Mouse (Mus musculus) adrenal gland, postnatal 14 days (tissue): Measurements from ENCODE around the gene Bcor. TPM values are rescaled to one million over a fixed set of nuclear protein-coding genes. Genes with fewer than 3 reads are reported as not detected.

Experiments
- DNase-seq: peaks from one replicate; pipeline ENCODE4 v3.0.0; 2021; ENCODE audit warnings: mixed read lengths
- total RNA-seq: library from RNA; stranded (reverse); gene quantifications from 2 replicates; pipeline ENCODE4 v1.2.3, GENCODE M21; 2021

The Bcor gene
- total RNA-seq, 1 experiment from 2014 or later: 18.6 TPM

DNA sequence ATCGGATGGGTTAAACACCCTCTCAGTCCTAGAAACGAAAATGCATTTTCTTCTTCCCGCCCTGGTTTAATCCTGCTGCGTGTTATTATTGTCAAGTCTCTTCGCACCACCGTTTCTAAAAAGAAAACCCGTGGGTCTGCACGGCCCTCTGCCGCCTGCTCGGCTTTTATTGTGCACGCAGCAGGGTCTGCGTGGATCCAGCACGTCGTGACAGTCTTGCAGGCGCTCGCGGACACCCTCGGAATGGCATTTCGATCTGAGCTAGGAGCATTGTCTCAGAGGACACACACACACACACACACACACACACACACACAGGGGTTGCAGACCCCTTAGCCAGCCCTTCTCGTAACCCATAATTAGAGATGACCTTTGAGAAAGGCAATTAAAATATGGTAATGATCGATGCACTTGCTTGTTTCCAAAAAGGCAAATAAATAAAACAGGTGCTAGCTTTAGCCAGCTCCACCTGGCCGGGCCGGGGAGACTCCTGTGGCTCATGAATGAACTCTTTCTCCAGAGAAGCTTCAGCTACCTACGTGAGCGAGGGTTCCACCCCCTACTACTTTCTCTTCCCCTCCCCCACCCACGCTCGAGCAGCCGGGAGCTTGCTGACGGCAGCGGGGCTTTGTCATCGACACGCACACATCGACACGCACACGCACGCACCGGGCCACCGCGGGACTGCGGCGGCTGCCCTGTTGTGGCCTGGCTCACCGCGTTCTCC is 8.7 kb downstream of the Bcor start:
- peak; percentile 69 for DNase-seq

DNA sequence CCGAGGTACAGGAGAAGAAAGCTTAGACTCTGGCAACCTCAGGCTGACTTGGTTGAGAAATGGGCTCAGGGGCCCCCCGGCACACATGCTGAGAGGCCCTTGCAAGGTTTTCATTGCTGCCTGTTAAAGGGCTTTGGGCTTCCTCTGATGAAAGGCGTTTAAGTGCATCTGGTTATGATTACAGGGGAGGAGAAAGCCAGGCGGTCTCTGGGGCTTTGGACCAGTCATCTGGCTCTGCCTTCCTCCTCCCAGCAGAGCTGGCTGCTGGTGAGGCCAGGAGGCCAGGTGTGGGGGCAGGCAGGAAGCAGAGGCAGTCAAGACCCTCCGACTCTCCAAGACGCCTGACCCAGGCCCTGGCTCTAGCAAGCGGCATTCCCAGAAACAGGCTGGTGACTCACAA is 9.7 kb downstream of the Bcor start:
- DNase-seq: peak; percentile 10

DNA sequence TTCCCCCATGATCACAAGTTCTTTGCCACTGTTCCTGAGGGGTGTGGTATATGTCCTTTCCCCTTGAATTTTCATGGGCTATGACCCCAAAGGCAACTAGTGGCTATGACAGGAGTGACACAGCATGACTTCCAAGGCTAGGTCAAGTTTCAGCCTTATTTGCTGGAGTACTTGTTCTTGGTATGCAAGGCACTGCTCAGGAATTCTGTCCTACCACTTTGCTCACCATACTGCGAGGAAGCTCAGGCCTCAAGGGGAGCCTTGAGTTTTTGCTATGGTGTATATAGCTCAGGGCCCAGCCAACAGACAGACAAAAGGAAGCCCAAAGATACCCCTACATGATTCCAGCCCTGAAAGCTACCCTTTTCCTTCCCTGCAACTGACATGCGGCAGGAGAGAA is 13.9 kb downstream of the Bcor start:
- no peak for DNase-seq

DNA sequence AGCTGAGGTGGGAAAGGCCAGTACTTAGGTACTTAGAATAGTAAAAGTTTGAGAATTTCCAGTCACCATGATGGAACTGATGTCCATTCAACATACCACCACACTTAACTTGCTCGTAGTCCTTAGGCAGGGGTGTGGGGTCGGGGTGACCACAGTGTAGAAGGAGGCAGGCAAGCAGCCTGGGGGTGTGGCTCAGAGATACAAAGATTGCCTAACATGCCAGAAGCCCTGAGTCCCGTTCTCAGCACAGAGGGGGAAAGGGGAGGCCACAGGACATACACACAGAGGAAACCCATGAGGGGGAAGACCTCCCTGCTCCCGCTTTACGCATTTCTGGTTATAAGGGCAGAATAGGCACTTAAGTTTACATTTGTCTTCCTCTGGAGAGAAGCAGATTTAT is 17.3 kb downstream of the Bcor start:
- DNase-seq: no peak

DNA sequence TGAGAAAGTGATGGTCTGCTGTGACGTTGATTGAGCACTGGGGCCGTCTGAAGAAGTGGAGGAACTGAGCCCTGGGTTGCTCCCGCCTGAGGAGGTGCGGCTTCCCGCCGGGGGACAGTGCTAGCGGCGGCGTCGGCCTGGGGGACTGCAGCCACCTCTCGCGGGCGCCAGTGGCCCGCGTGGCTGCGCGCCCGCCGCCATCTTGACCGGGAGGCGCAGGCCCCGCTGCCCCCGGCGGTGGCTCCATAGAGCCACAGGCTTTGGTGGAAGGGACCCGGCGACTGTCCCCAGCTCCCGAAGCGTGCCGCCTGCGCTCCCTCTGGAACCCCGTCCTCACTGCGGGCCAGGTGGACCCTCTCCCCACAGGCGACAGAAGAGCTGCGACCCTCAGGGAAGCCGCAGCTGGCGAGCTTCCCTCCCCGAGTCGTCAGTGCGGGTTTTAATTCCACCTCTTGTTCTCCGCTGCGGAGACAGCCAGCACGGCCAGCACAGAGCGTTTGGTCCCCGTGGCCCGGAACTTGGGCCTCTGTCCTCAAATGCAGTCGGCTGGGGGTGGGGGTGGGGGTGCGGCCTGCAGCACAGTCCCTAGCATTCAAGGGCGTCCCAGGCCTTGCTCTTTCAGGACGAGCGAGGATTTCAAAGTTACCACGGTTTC is 19.9 kb downstream of the Bcor start:
- peak; percentile 64 for DNase-seq

DNA sequence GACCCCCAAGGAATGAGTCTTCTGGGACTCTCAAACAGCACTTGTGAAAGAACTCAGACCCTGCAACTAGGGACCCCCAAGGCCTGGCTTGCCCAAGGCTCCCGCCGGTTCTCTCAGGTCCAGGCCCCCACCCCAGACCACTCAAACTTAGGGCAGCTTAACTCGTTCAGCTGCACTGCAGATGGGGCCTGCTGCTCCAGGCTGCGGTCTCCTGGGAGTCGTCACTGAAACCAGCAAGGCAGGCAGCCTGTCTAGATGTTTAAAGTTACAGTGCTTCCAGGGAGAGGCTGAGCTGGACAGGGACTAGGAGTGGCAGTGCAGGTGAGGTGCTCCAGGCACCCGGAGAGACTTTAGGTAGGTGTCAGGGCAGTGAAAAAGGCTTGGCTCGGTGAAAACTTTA is 21.9 kb downstream of the Bcor start:
- DNase-seq: peak; percentile 14

DNA sequence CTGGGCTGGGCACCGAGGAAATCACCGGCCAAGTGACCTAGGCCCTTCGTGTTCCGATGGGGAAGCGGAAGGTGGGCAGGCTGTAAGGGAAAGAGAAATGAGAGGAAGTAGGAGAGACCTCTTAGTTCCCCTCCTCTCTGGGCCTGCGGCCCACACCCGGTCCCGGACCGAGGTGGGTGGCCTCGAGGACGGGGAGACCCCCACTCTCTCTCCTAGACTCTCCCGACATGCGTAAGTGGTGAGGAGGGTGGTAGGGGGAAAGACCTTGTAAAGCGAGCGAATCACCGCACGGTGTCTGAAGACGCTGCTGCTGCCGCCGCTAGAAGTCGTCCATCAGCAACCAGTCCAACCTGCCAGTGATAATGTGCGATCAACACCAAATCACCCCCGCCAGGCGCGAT is 23.0 kb downstream of the Bcor start:
- DNase-seq: peak; percentile 24

DNA sequence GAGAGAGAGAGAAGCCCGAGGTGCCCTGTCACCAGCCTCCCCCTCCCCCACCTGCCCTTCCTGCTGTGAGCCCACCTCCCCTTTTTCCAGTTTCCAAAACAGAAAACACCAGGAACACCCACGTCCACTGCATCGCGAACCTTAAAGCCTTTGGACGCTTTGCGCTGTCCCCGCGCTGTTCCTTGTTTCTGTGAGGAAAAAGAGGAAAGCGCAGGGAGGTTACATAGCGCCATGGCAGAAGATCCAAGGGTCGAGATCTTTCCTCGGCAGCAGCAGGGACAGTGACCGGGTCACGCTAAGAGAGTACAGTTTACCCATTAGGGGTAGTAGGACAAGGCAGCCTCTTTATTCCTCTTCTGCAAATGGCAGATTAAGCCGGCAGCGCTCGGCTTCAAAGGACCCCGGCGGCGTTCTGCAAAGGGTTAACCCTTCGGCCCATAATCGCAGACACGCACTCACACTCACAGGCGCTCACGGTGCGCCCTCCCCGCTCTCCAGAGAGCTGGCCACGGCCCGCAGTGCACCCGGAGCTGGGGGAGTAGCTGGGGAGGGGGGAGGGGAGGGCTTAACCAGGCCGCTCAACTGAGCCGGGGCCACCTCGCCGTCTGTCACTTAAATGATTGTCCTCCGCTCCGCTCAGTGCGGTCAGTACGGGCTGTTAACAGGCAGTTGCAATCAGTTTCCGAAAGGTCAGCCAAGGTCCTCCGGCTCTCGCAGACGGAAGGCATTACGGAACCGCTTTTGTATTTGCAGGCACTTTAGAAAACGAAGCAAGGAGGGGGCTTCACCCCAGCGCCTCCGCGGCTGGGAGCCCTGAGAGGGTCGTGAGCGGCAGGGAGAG is 23.7 kb downstream of the Bcor start:
- peak; percentile 68 for DNase-seq

DNA sequence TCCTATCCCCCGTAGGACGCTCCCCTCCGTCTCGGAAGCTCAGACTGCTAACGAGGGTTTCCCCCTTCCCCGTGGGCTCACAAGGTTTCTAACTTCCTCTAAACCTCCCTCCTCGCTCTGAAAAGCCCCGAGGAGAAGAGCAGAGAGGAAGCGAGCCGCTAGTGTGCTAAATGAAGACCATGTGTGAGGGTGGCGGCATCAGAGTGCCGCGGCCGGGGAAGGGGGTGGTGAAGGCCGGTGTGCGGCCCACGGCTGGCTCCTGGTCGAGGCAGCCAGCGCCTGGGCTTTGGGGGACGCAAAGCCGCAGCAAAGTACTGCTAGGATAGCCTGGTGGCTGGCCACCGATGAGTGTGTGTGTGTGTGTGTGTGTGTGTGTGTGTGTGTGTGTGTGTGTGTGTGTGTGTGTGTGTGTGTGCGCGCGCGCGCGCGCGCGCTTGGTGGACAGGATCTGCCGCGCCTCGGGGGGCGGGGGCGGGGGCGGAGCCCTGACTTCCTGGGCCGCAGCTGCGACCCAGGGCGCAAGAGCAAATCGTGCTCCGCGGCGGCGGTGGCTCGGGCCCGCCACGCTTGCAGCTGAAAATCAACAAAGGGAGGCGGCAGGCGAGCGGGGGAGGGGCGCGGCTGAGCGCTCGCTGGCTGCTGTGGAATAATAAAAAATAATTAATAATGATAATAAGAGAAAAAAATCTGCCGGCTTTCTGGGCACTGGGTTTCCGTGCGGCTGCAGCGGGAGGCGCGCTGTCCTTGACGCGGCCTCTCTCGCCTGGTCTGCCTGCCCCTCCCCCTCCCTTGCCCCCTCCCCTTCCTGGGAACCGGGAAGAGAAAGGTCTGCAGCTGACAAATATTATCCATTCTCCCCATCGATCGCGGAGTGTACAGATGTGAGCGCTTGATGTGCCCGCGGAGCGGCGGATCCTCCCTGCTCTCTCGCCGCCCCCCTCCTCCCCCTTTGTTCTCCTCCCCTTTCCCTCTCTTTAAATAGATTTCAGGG is 24.7 kb downstream of the Bcor start:
- peak; percentile 87 for DNase-seq

DNA sequence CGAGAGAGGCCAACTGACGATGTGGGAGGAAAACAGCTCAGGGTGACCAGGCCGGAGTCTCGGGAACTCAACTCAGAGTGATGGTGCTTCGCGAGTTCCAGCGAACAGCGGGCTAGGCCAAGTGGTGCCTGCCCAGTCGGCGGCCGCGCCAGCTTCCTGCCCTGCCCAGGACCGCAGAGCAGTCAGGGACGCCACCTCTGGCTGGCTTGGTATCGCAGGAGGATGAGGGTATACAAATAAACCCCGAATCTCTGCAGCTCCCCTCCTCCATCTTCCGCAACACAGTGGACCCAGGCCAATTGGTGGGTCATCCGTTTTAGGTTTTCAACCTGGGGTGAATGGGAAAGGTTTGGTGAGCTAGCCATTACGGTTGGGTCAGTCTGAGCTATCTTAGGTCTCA is 25.6 kb downstream of the Bcor start:
- DNase-seq: peak; percentile 84

DNA sequence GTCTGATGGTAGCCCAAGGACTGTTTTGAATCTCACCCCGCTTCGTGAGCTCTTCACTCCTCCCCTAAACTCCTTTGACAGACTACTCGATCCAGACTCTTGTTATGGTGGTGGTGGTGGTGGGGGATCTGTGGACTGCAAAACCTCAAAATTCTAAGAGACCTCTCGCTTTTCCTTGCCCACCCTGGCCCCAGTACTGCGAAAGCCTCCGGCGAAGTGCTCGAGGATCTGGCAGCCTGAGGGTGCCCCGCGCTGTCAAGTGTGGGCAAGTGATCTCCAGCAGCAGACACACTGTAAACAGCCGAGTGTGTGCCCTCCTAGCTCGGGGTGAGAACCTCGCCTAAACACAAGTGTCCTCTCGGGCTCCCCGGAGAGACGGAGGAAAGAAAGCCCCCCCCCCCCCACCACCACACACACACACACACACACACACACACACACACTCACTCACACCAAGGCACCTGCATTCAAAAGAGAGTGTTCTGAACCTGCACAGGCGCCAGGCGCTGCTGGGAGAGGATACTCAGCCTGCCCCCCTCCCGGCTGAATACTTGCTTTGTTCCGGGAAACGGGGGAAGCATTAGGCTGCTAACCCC is 26.2 kb downstream of the Bcor start:
- DNase-seq: peak; percentile 19

DNA sequence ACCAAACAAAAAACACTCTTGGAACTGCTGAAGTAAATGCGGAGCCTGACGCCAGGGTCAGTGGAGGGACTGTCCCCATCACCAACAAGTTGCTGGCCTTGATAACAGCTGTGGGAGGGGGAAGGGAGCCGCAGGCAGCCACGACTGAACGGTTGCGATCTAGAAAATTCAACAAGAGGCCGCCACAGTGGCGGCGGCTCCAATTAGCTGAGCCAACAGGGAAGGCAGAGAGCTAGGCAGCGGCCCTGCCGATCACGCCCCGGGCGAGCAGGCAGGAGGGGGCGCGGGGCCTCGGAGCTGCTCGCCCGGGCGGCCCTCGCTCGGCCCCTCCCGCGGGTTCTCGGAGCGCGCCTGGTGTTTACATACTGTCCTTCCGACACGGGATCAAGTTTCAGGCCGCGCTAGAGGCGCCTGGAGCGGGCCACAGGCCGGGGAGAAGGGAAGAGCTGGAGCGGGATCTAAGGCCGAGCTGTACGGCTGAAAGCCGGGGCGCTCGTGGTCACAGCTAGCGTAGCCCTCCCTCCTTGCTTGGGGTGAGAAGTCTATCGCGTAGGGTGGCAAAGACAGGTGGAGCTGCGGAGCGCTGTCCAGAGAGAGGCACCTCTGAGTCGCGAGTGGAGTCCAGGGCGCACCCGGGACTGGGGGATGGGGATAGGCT is 26.8 kb downstream of the Bcor start:
- peak; percentile 72 for DNase-seq

DNA sequence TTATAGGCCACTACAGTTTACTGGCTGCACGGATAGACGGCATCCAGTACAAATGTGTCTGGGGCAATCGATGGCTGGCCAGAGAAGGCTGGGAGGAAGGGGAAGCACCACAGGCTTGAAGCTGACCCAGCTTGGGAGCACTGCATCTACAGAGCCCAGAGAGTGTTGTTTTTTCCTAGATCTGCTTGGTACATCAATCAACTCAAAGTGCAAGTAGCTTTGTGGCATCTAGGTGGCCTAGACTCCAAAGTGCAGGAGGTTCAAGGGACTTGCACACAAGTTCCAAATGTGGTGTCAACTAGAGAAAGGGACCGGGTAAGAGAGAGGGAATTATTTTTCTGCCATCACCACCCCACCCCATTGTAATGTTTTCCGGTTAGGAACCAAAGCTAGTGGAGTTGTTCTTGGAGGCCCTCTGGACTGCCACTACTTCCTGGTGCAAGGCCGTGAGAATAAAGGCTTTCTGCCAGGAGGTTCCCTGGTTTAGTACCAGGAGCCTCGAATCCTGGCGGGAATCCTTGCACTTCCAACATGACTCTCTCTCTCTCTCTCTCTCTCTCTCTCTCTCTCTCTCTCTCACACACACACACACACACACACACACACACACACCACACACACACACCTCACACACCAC is 27.5 kb downstream of the Bcor start:
- peak; percentile 39 for DNase-seq

DNA sequence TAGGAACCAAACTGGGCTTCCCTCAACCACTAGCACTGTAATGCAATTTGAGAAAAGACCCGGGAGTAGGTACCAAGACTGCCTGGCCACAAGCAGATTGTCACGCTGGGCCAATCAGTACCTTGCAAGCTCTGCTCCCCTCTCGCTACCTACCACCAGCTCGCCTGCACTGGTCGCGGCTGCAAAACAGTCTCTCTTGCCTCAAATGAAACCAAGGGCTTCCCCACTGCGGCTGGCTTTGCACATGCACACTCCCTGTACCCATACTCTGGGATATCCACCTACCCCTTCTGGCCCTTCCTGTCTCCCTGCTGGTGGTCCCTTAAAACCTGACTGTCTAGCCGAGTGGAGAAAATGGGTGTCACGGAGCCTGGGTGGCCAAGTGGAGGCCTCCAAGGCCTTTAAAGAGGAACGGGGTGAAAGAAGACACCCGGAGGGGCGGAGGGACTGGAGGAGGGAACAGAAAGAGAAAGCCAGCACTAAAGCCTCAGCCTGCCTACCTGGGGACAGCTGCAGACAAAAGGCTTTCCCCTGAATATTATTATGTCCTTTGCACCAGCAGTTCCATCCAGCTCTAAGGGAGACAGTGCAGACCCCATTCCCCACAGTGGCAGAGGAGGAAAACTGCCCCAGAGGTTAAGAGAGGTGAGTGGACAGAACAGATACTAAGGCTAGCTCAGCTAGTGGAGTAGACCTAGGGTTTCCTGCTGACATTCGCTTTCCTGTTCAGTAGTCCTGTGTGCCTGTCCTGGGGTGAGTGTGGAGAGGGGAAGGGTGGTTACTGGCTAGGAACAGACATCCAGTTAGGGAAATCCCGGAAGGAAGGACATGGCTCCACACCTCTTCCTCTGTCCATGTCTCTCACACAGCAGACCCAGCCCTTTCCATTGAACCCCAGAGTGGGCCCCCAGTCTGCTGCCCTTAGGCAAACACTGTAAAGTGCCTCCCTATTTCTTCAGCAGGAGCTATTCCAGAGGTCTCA is 30.0 kb downstream of the Bcor start:
- peak; percentile 8 for DNase-seq

DNA sequence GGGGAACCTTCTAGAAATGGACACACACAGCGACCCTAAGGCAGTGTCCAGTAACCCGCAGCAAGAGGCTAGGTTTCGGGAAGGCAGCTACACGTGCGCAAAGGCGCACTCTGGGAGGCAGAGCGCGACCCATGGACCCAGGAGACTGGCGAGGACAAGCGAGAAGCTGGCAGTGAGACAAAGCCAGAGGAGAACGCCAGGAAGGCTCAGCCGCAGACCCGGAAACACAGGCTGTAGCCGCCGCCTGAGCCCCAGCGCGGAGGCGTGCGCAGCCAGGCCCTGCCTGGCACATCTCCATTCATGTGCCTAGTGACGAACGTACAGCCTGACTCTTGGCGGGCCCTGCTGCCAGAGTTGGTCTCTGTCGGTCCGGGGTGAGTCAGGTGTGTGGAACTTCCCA is 30.9 kb downstream of the Bcor start:
- peak; percentile 85 for DNase-seq

DNA sequence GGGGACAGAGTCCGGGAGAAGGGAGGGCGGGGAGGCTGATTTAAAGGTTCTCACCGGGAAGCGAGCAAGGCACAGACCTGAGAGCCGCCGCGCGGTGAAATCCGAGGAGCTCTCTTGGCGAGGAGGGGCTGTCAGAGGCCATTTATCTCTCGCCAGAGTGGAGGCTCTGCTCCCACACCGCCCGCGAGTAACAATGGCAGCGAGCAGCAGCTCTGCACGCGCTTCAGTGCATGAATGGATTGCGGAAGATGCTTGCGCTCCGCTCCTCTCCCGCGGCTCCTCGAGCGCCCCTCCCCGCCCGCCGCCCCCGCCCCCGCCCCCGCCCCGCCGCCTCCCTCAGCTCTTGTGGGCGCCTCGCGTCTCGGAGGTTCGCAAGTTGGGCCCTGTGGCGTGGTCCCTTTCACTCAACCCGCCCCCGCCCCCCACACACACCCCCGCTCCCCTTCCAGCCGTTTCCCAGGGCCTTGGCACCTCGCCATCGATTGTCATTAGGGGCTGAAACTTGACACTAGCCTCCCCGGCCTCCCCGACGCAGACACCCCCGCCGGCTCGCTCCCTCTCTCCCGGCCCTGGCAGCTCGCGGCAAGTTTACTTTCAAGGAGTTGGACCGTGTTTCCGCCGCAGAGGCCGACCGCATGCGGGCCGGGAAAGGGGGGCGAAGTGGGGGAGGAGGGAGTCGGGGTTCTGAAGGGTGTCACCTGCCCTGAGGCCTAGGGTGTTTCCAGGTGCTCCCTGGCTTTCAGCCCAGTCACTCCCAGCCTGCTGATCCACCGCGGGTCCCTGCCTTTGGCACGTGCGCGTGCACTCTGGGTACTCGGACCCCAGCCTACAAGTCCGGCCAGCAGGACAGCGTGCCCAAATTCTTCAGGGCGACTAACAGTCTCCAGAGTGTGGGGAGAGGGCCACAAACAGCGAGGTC is 31.7 kb downstream of the Bcor start:
- peak; percentile 74 for DNase-seq

DNA sequence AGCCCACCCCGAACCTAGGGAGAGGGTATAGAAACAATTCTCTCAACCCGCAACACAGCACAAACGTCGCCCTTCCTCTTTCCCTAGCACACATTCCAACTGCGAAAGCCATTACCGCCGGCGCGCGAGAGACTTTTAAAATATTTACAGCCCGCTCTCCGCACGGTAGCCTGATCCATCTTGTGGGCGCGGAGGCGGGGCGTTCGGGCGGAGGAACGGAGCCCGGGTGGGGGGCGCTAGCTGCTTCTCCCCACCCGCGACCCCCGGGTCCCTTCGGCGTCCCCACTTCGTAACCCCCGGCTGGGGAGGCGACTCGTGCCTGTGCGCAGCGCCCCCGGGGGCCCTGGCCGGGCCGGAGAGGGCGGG is 32.4 kb downstream of the Bcor start:
- peak; percentile 43 for DNase-seq

DNA sequence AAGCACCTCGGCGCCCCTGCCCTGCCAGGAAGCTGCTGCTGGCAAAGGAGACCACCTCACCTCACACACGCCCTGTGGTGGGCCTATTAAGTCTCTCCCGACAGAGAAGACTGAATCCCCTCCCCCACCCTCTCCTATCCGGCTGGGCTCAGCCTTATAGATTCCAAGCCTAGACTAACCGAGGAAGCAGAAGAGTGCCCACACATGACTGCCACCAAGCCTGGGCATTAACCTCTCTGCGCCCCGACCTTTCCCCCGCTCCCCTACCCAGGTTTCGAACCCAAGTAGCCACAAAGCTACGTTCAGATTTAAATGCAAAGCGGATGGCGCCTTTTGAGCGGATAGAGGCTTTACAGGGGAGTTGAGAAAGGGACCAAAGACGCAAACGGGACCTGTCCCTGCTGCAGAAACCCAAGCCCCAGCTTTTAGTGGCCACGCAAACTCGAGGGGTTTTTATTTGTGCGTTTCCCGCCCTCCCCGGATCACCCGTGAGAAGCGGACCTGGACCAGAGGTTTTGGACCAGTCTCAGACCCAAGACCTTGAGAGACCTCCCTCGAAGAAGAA is 33.0 kb downstream of the Bcor start:
- DNase-seq: no peak
